Mouse (Mus musculus) hindbrain, embryonic 13.5 days (tissue): Measurements from ENCODE around the gene Alcam. TPM values are rescaled to one million over a fixed set of nuclear protein-coding genes. Genes with fewer than 3 reads are reported as not detected.
A peak's percentile ranks its signal among the peaks of the same experiment; 100 is the strongest.

Experiments used
- ATAC-seq: fragments of 200-750 bp; cut with Nextera tagmentation; 2 replicates; pipeline ENCODE4 v1.8.0; 2017; ENCODE audit warnings: moderate TSS enrichment; ENCODE audit not compliant: low FRiP score
- H3K27ac ChIP-seq: fragments of 300-500 bp; sonication (generic); 2 replicates; pipeline ENCODE4 v1.5.1; 2015; ENCODE audit warnings: inconsistent platforms, mild to moderate bottlenecking, moderate library complexity
- H3K27me3 ChIP-seq: fragments of 300-500 bp; sonication (generic); 2 replicates; pipeline ENCODE4 v1.6.1; 2015; ENCODE audit warnings: mild to moderate bottlenecking, inconsistent platforms
- H3K36me3 ChIP-seq: fragments of 300-500 bp; sonication (generic); 2 replicates; pipeline ENCODE4 v1.6.1; 2015; ENCODE audit warnings: mild to moderate bottlenecking, inconsistent platforms
- H3K4me1 ChIP-seq: fragments of 300-500 bp; sonication (generic); replicated peaks from 2 replicates; pipeline ENCODE4 v1.6.1; 2015; ENCODE audit warnings: inconsistent platforms
- H3K4me2 ChIP-seq: fragments of 300-500 bp; sonication (generic); 2 replicates; pipeline ENCODE4 v1.6.1; 2015; ENCODE audit warnings: inconsistent platforms, mild to moderate bottlenecking, moderate library complexity
- H3K4me3 ChIP-seq: fragments of 300-500 bp; sonication (generic); 2 replicates; pipeline ENCODE4 v1.5.1; 2015; ENCODE audit warnings: mild to moderate bottlenecking, inconsistent platforms
- H3K9ac ChIP-seq: fragments of 300-500 bp; sonication (generic); 2 replicates; pipeline ENCODE4 v1.6.1; 2015; ENCODE audit warnings: mild to moderate bottlenecking, inconsistent platforms
- H3K9me3 ChIP-seq: fragments of 300-500 bp; sonication (generic); 2 replicates; pipeline ENCODE4 v1.6.1; 2016; ENCODE audit warnings: inconsistent platforms
- WGBS: fragments of 180-500 bp; shearing (Covaris S2); methylation state at CpG from one replicate; pipeline ENCODE4 v1.1.7; 2015; 5-methylcytosine and 5-hydroxymethylcytosine counted together
- polyA plus RNA-seq: library from polyadenylated mRNA; unstranded; fragments of >200 nt; fragmentation: Nextera tagmentation; extraction: Ambion mirVana; gene quantifications from 2 replicates; pipeline ENCODE4 v1.2.1, GENCODE M21; 2015

The Alcam gene
- polyA plus RNA-seq, 1 experiment from 2014 or later, result 18.6 TPM

DNA sequence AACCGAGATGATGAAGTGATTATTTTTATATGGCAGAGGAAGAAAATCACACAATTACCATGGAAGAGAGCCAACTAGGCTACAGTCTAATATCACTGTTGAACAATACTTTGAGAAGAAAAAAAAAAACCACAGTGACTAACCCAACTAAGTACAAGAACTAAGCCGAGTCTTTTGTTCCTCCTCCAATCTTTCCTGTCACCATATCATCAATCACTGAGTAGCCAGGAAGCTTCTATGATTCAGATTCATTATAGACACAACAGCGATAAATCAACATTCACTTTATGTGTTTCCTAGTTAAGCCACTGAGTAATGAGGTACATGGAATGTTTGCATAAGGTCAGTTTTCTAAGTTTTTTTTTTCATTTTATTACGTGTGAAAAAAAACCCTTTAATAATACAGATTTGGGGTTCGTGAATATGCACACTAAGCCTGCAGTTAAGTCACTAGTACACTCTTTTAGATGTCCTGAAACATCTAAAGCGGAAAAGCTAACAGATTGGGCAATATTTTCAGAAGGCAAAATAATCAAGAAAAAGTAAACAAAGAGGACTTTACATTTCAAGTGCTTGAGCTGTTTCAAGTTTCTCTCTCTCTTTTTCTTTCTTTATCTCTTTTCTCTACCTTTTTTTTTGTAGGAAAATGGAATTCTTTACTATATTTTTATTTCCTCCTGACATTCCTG, 15.5 kb downstream of the Alcam start:
- no peaks in the 10 kb centered on the region for H3K4me1 ChIP-seq
- 69% methylated on average over 6 of the region's 6 CpGs for WGBS
- no peak overlapping the region for H3K27ac ChIP-seq
- H3K9me3 ChIP-seq, result no peaks in the 10 kb centered on the region
- no peak overlapping the region for H3K9ac ChIP-seq
- H3K4me2 ChIP-seq, result no peak overlapping the region
- no peak for ATAC-seq
- H3K4me3 ChIP-seq, result no peak overlapping the region
- no peaks in the 10 kb centered on the region for H3K27me3 ChIP-seq
- no peaks in the 10 kb centered on the region for H3K36me3 ChIP-seq

DNA sequence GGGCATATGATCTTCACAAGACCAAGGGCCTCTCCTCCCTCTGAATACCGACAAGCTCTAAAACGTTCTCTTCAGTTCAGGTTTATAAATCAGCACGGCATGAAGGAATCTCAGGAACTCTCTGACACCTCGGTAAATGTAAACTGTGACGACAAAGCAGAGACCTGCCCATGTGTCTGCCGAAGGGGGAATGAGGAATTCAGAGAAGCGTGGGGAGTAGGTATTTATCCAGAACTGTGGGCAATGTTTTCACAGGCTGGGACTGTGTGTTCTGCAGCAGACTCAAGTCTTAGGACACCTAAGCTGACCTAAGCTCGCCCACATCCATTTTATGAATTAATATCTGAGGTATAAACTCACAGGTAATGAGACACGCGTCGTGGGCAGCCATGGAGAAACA, 20.7 kb downstream of the Alcam start:
- no peak overlapping the region for H3K4me2 ChIP-seq
- no peaks in the 10 kb centered on the region for H3K9me3 ChIP-seq
- whole genome bisulfite sequencing, result 78% methylated on average over 11 of the region's 11 CpGs
- ATAC-seq, result no peak
- no peak overlapping the region for H3K9ac ChIP-seq
- no peaks in the 10 kb centered on the region for H3K27me3 ChIP-seq
- no peak overlapping the region for H3K27ac ChIP-seq
- H3K4me1 ChIP-seq, result no peaks in the 10 kb centered on the region
- H3K36me3 ChIP-seq, result no peaks in the 10 kb centered on the region
- H3K4me3 ChIP-seq, result no peak overlapping the region

DNA sequence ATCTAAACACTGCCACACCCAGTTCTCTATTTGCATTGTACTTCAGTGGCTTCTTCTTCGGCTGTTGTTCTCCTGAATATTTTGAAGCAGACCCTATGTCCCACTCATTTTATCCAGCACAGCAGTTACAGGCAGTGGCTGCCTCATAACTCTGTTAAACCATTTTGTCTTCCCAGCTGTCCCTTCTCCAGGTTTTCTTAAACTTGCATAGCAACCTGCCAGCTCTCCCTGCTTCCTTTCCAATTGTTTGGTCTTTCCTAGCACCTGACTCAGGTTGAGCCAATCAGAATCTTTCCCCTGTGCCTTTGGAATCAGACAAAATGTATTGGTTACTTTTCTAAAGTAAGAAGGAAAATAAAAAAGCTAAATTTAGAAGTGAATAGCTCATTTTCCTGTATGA, 21.8 kb downstream of the Alcam start:
- H3K4me3 ChIP-seq, result no peak overlapping the region
- no peak overlapping the region for H3K4me2 ChIP-seq
- no peaks in the 10 kb centered on the region for H3K4me1 ChIP-seq
- H3K27me3 ChIP-seq, result no peaks in the 10 kb centered on the region
- H3K27ac ChIP-seq, result no peak overlapping the region
- ATAC-seq, result no peak
- WGBS, result 89% methylated on average over 1 of the region's 1 CpGs
- H3K36me3 ChIP-seq, result no peaks in the 10 kb centered on the region
- no peak overlapping the region for H3K9ac ChIP-seq
- H3K9me3 ChIP-seq, result no peaks in the 10 kb centered on the region

GRCm38 (mm10) chr16:52431590-52431989, 22.3 kb downstream of the Alcam start:
- Histone ChIP-seq H3K4me3 (no peak overlapping the region), H3K4me1 (no peaks in the 10 kb centered on the region), H3K9me3 (no peaks in the 10 kb centered on the region), H3K27me3 (no peaks in the 10 kb centered on the region), H3K4me2 (no peak overlapping the region), H3K27ac (no peak overlapping the region), H3K36me3 (no peaks in the 10 kb centered on the region), H3K9ac (no peak overlapping the region)
- ATAC-seq, result no peak
- 89% methylated on average over 2 of the region's 2 CpGs for WGBS

- Histone ChIP-seq H3K36me3 (no peaks in the 10 kb centered on the region), H3K9me3 (no peaks in the 10 kb centered on the region), H3K4me3 (no peak overlapping the region), H3K9ac (no peak overlapping the region), H3K4me2 (no peak overlapping the region), H3K27me3 (no peaks in the 10 kb centered on the region), H3K4me1 (no peaks in the 10 kb centered on the region), H3K27ac (no peak overlapping the region)
- 61% methylated on average over 3 of the region's 3 CpGs for WGBS
- ATAC-seq, result 0 out of 2 replicates have a peak, but pooled peaks have one; percentile 59
Observed at GRCm38 (mm10) chr16:52430073-52430472, 23.8 kb downstream of the Alcam start.

DNA sequence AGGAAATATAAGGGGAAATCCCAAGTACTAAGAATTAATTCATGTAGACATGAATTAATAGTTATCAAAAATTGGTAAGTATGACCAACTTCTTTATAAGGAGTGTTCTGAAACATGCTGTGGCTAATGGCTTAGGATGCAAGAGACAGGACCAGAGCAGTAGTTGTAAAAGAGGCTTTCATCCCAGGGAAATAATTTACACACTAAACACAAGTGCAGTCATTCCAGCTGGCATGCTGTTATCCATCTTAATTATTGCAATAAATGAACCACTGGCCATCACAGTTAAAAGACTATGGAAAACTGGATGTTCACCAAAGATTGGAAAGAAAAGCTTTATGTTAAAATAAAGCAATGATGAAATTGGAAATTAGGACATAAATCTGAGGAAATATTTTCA, 24.2 kb downstream of the Alcam start:
- ATAC-seq, result no peak
- no peak overlapping the region for H3K4me3 ChIP-seq
- H3K9me3 ChIP-seq, result no peaks in the 10 kb centered on the region
- no peak overlapping the region for H3K9ac ChIP-seq
- H3K36me3 ChIP-seq, result no peaks in the 10 kb centered on the region
- H3K4me1 ChIP-seq, result no peaks in the 10 kb centered on the region
- H3K27me3 ChIP-seq, result no peaks in the 10 kb centered on the region
- no peak overlapping the region for H3K27ac ChIP-seq
- H3K4me2 ChIP-seq, result no peak overlapping the region

DNA sequence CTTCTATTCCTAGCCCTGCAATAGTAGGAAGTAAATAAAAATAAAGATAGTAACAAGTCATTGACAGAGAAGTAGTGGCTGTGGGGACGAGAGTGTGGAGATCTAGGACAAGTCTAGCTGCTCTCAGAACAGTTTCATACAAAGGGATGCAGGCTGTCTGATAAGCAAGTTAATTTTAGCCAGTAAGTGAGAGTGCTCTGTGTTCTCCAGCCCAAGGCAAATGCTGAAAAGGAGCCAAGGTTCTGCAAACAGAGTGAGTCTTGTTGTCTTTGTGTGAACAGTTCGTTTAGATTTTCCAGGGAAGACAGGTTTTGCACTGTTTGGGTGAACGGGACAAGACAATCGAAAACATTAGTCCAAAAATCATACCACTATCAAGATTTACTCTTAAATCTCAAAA, 25.4 kb downstream of the Alcam start:
- Histone ChIP-seq H3K27ac (no peak overlapping the region), H3K9me3 (no peaks in the 10 kb centered on the region), H3K9ac (no peak overlapping the region), H3K4me1 (no peaks in the 10 kb centered on the region), H3K4me3 (no peak overlapping the region), H3K27me3 (no peaks in the 10 kb centered on the region), H3K36me3 (no peaks in the 10 kb centered on the region), H3K4me2 (no peak overlapping the region)
- no peak for ATAC-seq
- 75% methylated on average over 4 of the region's 4 CpGs for WGBS

- WGBS, result 80% methylated on average over 5 of the region's 5 CpGs
- no peak overlapping the region for H3K4me2 ChIP-seq
- H3K27ac ChIP-seq, result no peak overlapping the region
- no peak overlapping the region for H3K9ac ChIP-seq
- no peak overlapping the region for H3K4me3 ChIP-seq
- no peaks in the 10 kb centered on the region for H3K4me1 ChIP-seq
- H3K36me3 ChIP-seq, result no peaks in the 10 kb centered on the region
- no peak for ATAC-seq
- H3K9me3 ChIP-seq, result no peaks in the 10 kb centered on the region
- H3K27me3 ChIP-seq, result no peaks in the 10 kb centered on the region
Observed at GRCm38 (mm10) chr16:52418568-52419158, 35.2 kb downstream of the Alcam start.

DNA sequence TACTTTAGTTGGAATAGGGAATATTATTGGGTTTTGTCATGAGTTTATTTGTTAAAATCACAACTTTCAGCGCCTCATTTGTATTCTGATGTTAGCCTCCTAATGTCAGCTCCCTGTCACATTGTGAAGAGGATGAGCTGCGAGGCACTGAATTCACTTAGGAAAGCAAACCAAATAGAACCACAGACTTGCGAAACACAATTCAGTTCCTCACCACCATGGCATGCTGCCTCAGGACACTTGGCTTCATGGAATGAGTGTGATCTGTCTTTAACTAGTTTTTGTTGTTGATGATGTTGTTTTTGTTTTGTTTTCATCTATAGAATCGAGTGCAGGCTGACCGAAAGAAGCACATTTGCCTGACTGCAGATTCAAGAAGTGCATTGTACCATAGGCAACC, 35.9 kb downstream of the Alcam start:
- H3K27ac ChIP-seq, result no peak overlapping the region
- 77% methylated on average over 5 of the region's 5 CpGs for WGBS
- H3K4me3 ChIP-seq, result no peak overlapping the region
- H3K27me3 ChIP-seq, result no peaks in the 10 kb centered on the region
- ATAC-seq, result no peak
- no peaks in the 10 kb centered on the region for H3K36me3 ChIP-seq
- H3K4me1 ChIP-seq, result no peaks in the 10 kb centered on the region
- no peaks in the 10 kb centered on the region for H3K9me3 ChIP-seq
- H3K4me2 ChIP-seq, result no peak overlapping the region
- H3K9ac ChIP-seq, result no peak overlapping the region

- no peak overlapping the region for H3K4me2 ChIP-seq
- 87% methylated on average over 7 of the region's 7 CpGs for WGBS
- no peaks in the 10 kb centered on the region for H3K27me3 ChIP-seq
- H3K4me1 ChIP-seq, result no peaks in the 10 kb centered on the region
- no peaks in the 10 kb centered on the region for H3K9me3 ChIP-seq
- H3K36me3 ChIP-seq, result no peaks in the 10 kb centered on the region
- no peak overlapping the region for H3K27ac ChIP-seq
- no peak for ATAC-seq
- H3K4me3 ChIP-seq, result no peak overlapping the region
- no peak overlapping the region for H3K9ac ChIP-seq
Observed at GRCm38 (mm10) chr16:52417146-52417545, 36.7 kb downstream of the Alcam start.

DNA sequence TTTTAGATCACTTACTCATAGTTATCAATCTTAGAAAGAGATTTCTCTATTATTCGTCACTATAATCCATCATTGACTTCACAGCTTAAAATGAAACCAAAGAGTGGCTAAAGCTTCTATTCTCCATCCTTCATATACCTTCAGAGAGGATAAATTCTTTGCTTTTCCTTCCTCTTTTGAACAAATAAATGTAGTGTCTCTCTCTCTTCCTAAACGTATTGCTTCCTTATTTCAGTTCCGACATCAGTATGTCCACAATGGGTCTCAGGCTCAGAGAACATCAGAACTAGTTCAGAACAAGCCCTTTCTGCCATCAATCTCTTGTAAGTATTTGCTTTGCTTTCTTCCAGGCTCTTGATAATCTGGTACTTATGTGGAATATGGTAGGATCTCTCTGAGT, 40.2 kb downstream of the Alcam start:
- Histone ChIP-seq H3K4me3 (no peak overlapping the region), H3K27ac (no peak overlapping the region), H3K27me3 (no peaks in the 10 kb centered on the region), H3K4me2 (no peak overlapping the region), H3K36me3 (no peaks in the 10 kb centered on the region), H3K9me3 (no peaks in the 10 kb centered on the region), H3K4me1 (no peaks in the 10 kb centered on the region), H3K9ac (no peak overlapping the region)
- no peak for ATAC-seq
- 88% methylated on average over 3 of the region's 3 CpGs for WGBS

- no peak overlapping the region for H3K4me3 ChIP-seq
- H3K4me1 ChIP-seq, result no peaks in the 10 kb centered on the region
- H3K4me2 ChIP-seq, result no peak overlapping the region
- no peaks in the 10 kb centered on the region for H3K27me3 ChIP-seq
- no peak overlapping the region for H3K27ac ChIP-seq
- ATAC-seq, result no peak
- WGBS, result 94% methylated on average over 3 of the region's 3 CpGs
- no peaks in the 10 kb centered on the region for H3K36me3 ChIP-seq
- H3K9me3 ChIP-seq, result no peaks in the 10 kb centered on the region
- no peak overlapping the region for H3K9ac ChIP-seq
Observed at GRCm38 (mm10) chr16:52406072-52406471, 47.8 kb downstream of the Alcam start.

DNA sequence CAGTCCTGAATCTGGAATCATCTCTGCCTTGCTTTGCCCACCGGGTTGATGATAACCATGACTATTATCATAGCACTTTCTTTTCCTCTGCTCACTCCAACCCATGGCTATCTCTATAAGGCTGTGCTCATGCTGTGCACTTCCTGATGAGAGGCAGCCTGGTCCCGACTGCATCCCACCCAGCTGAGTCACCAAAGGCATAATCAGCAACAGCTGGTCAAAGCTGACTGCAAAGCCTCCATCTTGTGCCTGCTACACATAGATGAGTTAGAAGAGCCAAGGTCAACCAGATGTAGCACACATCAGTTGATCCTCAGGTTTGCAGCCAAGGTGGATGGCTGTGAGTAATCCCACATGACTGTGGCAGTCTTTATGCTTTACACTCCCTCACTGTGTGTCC, 48.6 kb downstream of the Alcam start:
- no peak overlapping the region for H3K27ac ChIP-seq
- no peak overlapping the region for H3K9ac ChIP-seq
- no peak overlapping the region for H3K4me3 ChIP-seq
- ATAC-seq, result no peak
- 79% methylated on average over 2 of the region's 2 CpGs for WGBS
- H3K9me3 ChIP-seq, result no peaks in the 10 kb centered on the region
- H3K27me3 ChIP-seq, result no peaks in the 10 kb centered on the region
- no peaks in the 10 kb centered on the region for H3K4me1 ChIP-seq
- no peak overlapping the region for H3K4me2 ChIP-seq
- no peaks in the 10 kb centered on the region for H3K36me3 ChIP-seq
